Mouse (Mus musculus) T-cell, adult 2 months (primary cell): ENCODE results near the gene Zfp687.

ENCODE experiments used
- DNase-seq: peaks from one replicate; pipeline ENCODE4 v3.0.0; 2022; ENCODE audit warnings: low spot score

Gene Zfp687

DNA sequence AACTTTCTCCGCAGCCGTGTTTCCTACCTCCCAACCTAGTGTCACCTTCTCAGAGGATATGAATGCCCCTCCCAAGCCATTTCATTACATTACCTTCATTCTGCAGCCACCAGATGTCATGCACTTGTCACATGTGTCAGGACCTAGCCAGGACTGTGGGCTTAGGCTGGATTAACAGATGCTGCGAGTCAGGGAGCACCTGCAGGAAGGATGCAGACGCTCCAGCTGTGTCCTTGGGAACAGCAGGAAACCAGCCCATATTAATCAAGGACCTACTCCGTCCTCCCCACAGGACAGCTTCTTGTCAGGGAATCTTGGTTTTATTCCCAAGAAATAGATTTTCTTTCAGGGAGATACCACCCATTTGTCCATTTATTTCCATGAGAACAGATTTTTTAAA, 54.9 kb downstream of the Zfp687 start:
- DNase-seq: no peak

DNA sequence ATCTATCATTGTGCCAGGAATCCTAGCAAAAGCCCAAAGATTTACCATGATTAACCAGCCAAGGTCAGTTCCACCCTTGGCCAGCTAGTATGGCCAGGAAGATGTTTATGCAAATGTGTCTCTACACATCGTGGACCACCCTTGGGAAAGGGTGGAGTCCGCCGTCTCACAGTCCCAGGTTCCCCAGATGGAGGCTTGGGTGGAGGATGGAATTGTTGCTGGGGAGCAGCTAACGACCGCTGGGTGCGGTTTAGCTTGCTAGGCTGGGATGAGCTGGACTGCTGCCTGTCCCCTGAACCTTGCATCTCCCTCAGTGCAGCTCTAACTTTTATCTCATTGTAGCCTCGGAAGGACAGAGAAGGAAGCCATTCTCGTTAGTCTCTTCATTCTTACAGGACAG, 55.4 kb downstream of the Zfp687 start:
- no peak for DNase-seq

DNA sequence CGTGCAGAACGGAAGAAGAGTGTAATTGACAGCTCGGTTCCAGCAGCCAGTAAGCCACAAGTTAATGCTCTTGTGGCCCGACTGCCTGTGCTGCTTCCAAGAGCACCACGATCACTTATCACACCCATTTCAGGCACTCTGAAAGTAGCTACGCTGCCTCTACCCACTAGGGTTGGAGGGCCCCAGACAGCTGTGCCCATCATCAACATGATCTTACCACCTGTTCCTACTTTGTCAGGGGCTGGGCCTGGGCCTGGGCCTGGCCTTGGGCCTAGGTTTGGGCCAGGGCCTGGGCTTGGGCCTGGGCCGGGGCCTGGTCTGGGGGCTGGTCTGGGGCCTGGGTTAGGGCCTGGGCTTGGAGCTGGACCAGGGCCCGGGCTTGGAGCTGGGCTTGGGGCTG, 57.0 kb downstream of the Zfp687 start:
- no peak for DNase-seq
